Mouse (Mus musculus): ENCODE measurements at regions not wholly inside any gene's neighbourhood (a gene's known extent, or its start where the extent isn't known, plus 50 kb on each side); places are given as distances from the start of the nearest gene placed in this dataset.

GRCm38 (mm10) chr2:133438018-133438417, 113.9 kb upstream of the Bmp2 start:
- DNase-seq, result no peak

GRCm38 (mm10) chr2:133443024-133443423, 108.9 kb upstream of the Bmp2 start:
- no peak for DNase-seq

- DNase-seq, result no peak
Observed at GRCm38 (mm10) chr2:133443490-133443889, 108.5 kb upstream of the Bmp2 start.

GRCm38 (mm10) chr2:133452947-133453346, 99.0 kb upstream of the Bmp2 start:
- no peak for DNase-seq

GRCm38 (mm10) chr2:133455484-133456170, 96.3 kb upstream of the Bmp2 start:
- no peak for DNase-seq

- no peak for DNase-seq
Observed at GRCm38 (mm10) chr2:133456785-133457184, 95.2 kb upstream of the Bmp2 start.

GRCm38 (mm10) chr2:133458735-133459134, 93.2 kb upstream of the Bmp2 start:
- DNase-seq, result no peak

GRCm38 (mm10) chr2:133460814-133461213, 91.1 kb upstream of the Bmp2 start:
- no peak for DNase-seq

GRCm38 (mm10) chr2:133462378-133462777, 89.6 kb upstream of the Bmp2 start:
- no peak for DNase-seq

- no peak for DNase-seq
Observed at GRCm38 (mm10) chr2:133467170-133468168, 84.5 kb upstream of the Bmp2 start.

GRCm38 (mm10) chr2:133472966-133473744, 78.8 kb upstream of the Bmp2 start:
- DNase-seq, result peak in 1 of 2 experiments; percentile 11

- peak in 1 of 2 experiments; percentile 6 for DNase-seq
Observed at GRCm38 (mm10) chr2:133474174-133474573, 77.8 kb upstream of the Bmp2 start.

GRCm38 (mm10) chr2:133480870-133481269, 71.1 kb upstream of the Bmp2 start:
- no peak for DNase-seq

- peak; percentile 53 to 54 for DNase-seq
Observed at GRCm38 (mm10) chr2:133481305-133481704, 70.7 kb upstream of the Bmp2 start.

GRCm38 (mm10) chr2:133481785-133482184, 70.2 kb upstream of the Bmp2 start:
- peak; percentile 62 to 66 for DNase-seq

GRCm38 (mm10) chr2:133495443-133495842, 56.5 kb upstream of the Bmp2 start:
- DNase-seq, result no peak

GRCm38 (mm10) chr2:133496389-133496788, 55.6 kb upstream of the Bmp2 start:
- no peak for DNase-seq

GRCm38 (mm10) chr2:133497071-133497470, 54.9 kb upstream of the Bmp2 start:
- no peak for DNase-seq

- DNase-seq, result no peak
Observed at GRCm38 (mm10) chr2:133497541-133498185, 54.3 kb upstream of the Bmp2 start.

GRCm38 (mm10) chr2:133498186-133498571, 53.8 kb upstream of the Bmp2 start:
- DNase-seq, result no peak

- DNase-seq, result no peak
Observed at GRCm38 (mm10) chr2:133498717-133499143, 53.2 kb upstream of the Bmp2 start.

- DNase-seq, result no peak
Observed at GRCm38 (mm10) chr2:133499904-133500303, 52.1 kb upstream of the Bmp2 start.

Measured in cerebellum, postnatal 10 days (tissue).